Mouse (Mus musculus): ENCODE measurements at regions not wholly inside any gene's neighbourhood (a gene's known extent, or its start where the extent isn't known, plus 50 kb on each side); places are given as distances from the start of the nearest gene placed in this dataset.

- H3K4me3 ChIP-seq (ENCODE audit: insufficient read depth, low read length) = no peak overlapping the region
- TF ChIP-seq CTCF (IDR thresholded peaks at IDR 0.05; ENCODE audit: low read depth, low read length) = no peak
- no peak for TF ChIP-seq POLR2A (IDR thresholded peaks at IDR 0.05; ENCODE audit: borderline replicate concordance, low read depth, low read length)
- no peaks in the 10 kb centered on the region for H3K4me1 ChIP-seq (ENCODE audit: control insufficient read depth, insufficient read depth, low read length)
- no peak overlapping the region for H3K27ac ChIP-seq (ENCODE audit: insufficient read depth, low read depth, low read length)
These were observed 273.1 kb upstream of the Cnr1 start for GRCm38 (mm10) chr4:33651292-33651691.

- TF ChIP-seq POLR2A (IDR thresholded peaks at IDR 0.05; ENCODE audit: borderline replicate concordance, low read depth, low read length) (no peak), CTCF (IDR thresholded peaks at IDR 0.05; ENCODE audit: low read depth, low read length) (no peak)
- Histone ChIP-seq H3K4me3 (ENCODE audit: insufficient read depth, low read length) (no peak overlapping the region), H3K4me1 (ENCODE audit: control insufficient read depth, insufficient read depth, low read length) (no peaks in the 10 kb centered on the region), H3K27ac (ENCODE audit: insufficient read depth, low read depth, low read length) (no peak overlapping the region)
These were observed 264.6 kb upstream of the Cnr1 start for GRCm38 (mm10) chr4:33659766-33660165.

- no peak overlapping the region for H3K4me3 ChIP-seq (ENCODE audit: insufficient read depth, low read length)
- H3K4me1 ChIP-seq (ENCODE audit: control insufficient read depth, insufficient read depth, low read length) = no peaks in the 10 kb centered on the region
- TF ChIP-seq POLR2A (IDR thresholded peaks at IDR 0.05; ENCODE audit: borderline replicate concordance, low read depth, low read length) = no peak
- no peak for TF ChIP-seq CTCF (IDR thresholded peaks at IDR 0.05; ENCODE audit: low read depth, low read length)
- H3K27ac ChIP-seq (ENCODE audit: insufficient read depth, low read depth, low read length) = no peak overlapping the region
These were observed 263.8 kb upstream of the Cnr1 start for GRCm38 (mm10) chr4:33660553-33660952.

- Histone ChIP-seq H3K27ac (ENCODE audit: insufficient read depth, low read depth, low read length) (no peak overlapping the region), H3K4me3 (ENCODE audit: insufficient read depth, low read length) (no peak overlapping the region), H3K4me1 (ENCODE audit: control insufficient read depth, insufficient read depth, low read length) (no peaks in the 10 kb centered on the region)
- no peak for TF ChIP-seq POLR2A (IDR thresholded peaks at IDR 0.05; ENCODE audit: borderline replicate concordance, low read depth, low read length)
These were observed 262.5 kb upstream of the Cnr1 start for GRCm38 (mm10) chr4:33661862-33662261.

GRCm38 (mm10) chr4:33662965-33663364 is 261.4 kb upstream of the Cnr1 start:
- H3K4me1 ChIP-seq (ENCODE audit: control insufficient read depth, insufficient read depth, low read length) = no peaks in the 10 kb centered on the region
- TF ChIP-seq CTCF (IDR thresholded peaks at IDR 0.05; ENCODE audit: low read depth, low read length) (no peak), POLR2A (IDR thresholded peaks at IDR 0.05; ENCODE audit: borderline replicate concordance, low read depth, low read length) (no peak)
- no peak overlapping the region for H3K27ac ChIP-seq (ENCODE audit: insufficient read depth, low read depth, low read length)
- H3K4me3 ChIP-seq (ENCODE audit: insufficient read depth, low read length) = no peak overlapping the region

- H3K27ac ChIP-seq (ENCODE audit: insufficient read depth, low read depth, low read length) = no peak overlapping the region
- TF ChIP-seq CTCF (IDR thresholded peaks at IDR 0.05; ENCODE audit: low read depth, low read length) (no peak), POLR2A (IDR thresholded peaks at IDR 0.05; ENCODE audit: borderline replicate concordance, low read depth, low read length) (no peak)
- H3K4me3 ChIP-seq (ENCODE audit: insufficient read depth, low read length) = no peak overlapping the region
- H3K4me1 ChIP-seq (ENCODE audit: control insufficient read depth, insufficient read depth, low read length) = no peaks in the 10 kb centered on the region
These were observed 260.5 kb upstream of the Cnr1 start for GRCm38 (mm10) chr4:33663616-33664473.

- H3K4me3 ChIP-seq (ENCODE audit: insufficient read depth, low read length) = no peak overlapping the region
- TF ChIP-seq CTCF (IDR thresholded peaks at IDR 0.05; ENCODE audit: low read depth, low read length) (no peak), POLR2A (IDR thresholded peaks at IDR 0.05; ENCODE audit: borderline replicate concordance, low read depth, low read length) (no peak)
- H3K27ac ChIP-seq (ENCODE audit: insufficient read depth, low read depth, low read length) = no peak overlapping the region
- H3K4me1 ChIP-seq (ENCODE audit: control insufficient read depth, insufficient read depth, low read length) = no peaks in the 10 kb centered on the region
These were observed 259.9 kb upstream of the Cnr1 start for GRCm38 (mm10) chr4:33664474-33664822.

- no peaks in the 10 kb centered on the region for H3K4me1 ChIP-seq (ENCODE audit: control insufficient read depth, insufficient read depth, low read length)
- TF ChIP-seq POLR2A (IDR thresholded peaks at IDR 0.05; ENCODE audit: borderline replicate concordance, low read depth, low read length) (no peak), CTCF (IDR thresholded peaks at IDR 0.05; ENCODE audit: low read depth, low read length) (no peak)
- H3K27ac ChIP-seq (ENCODE audit: insufficient read depth, low read depth, low read length) = no peak overlapping the region
- no peak overlapping the region for H3K4me3 ChIP-seq (ENCODE audit: insufficient read depth, low read length)
These were observed 259.0 kb upstream of the Cnr1 start for GRCm38 (mm10) chr4:33665250-33665873.

GRCm38 (mm10) chr4:33668431-33668830 is 256.0 kb upstream of the Cnr1 start:
- TF ChIP-seq CTCF (IDR thresholded peaks at IDR 0.05; ENCODE audit: low read depth, low read length) (no peak), POLR2A (IDR thresholded peaks at IDR 0.05; ENCODE audit: borderline replicate concordance, low read depth, low read length) (no peak)
- no peak overlapping the region for H3K27ac ChIP-seq (ENCODE audit: insufficient read depth, low read depth, low read length)
- H3K4me3 ChIP-seq (ENCODE audit: insufficient read depth, low read length) = no peak overlapping the region
- no peaks in the 10 kb centered on the region for H3K4me1 ChIP-seq (ENCODE audit: control insufficient read depth, insufficient read depth, low read length)

GRCm38 (mm10) chr4:33675044-33675443 is 249.3 kb upstream of the Cnr1 start:
- Histone ChIP-seq H3K4me1 (ENCODE audit: control insufficient read depth, insufficient read depth, low read length) (no peaks in the 10 kb centered on the region), H3K27ac (ENCODE audit: insufficient read depth, low read depth, low read length) (no peak overlapping the region), H3K4me3 (ENCODE audit: insufficient read depth, low read length) (no peak overlapping the region)
- no peak for TF ChIP-seq POLR2A (IDR thresholded peaks at IDR 0.05; ENCODE audit: borderline replicate concordance, low read depth, low read length)
- no peak for TF ChIP-seq CTCF (IDR thresholded peaks at IDR 0.05; ENCODE audit: low read depth, low read length)

Measured in bone marrow macrophage, adult 2 months (primary cell).